Mouse (Mus musculus): ENCODE results near the gene Pdlim3.

GRCm38 (mm10) chr8:45844911-45845481, 40.3 kb upstream of the Pdlim3 start:
- TF ChIP-seq JUND (IDR thresholded peaks at IDR 0.05; ENCODE audit: low read depth, low read length) (no peak), MAFK (IDR thresholded peaks at IDR 0.05; ENCODE audit: borderline replicate concordance, low read depth, low read length) (no peak), GATA1 (IDR thresholded peaks at IDR 0.05; ENCODE audit: low read depth, low read length) (no peak), SIN3A (IDR thresholded peaks at IDR 0.05; ENCODE audit: low read length) (no peak), MAX (IDR thresholded peaks at IDR 0.05; ENCODE audit: low read length) (no peak), CTCF (IDR thresholded peaks at IDR 0.05 in 2 of 3, conservative IDR thresholded peaks at IDR 0.05 in 1 of 3; ENCODE audit: control insufficient read depth in 1 of 3, insufficient read depth in 1 of 3, low read depth in 2 of 3, low read length in 3 of 3, poor library complexity in 1 of 3, severe bottlenecking in 1 of 3) (no peak), POLR2AphosphoS5 (IDR thresholded peaks at IDR 0.05; ENCODE audit: borderline replicate concordance, low read depth, low read length) (no peak), USF2 (IDR thresholded peaks at IDR 0.05; ENCODE audit: borderline replicate concordance in 1 of 2, insufficient read depth in 1 of 2, low read depth in 1 of 2, low read length in 2 of 2) (no peak), SMC3 (IDR thresholded peaks at IDR 0.05; ENCODE audit: low read depth, low read length) (no peak), NELFE (IDR thresholded peaks at IDR 0.05; ENCODE audit: low read depth, low read length) (no peak), POLR2A (IDR thresholded peaks at IDR 0.05; ENCODE audit: control insufficient read depth in 1 of 2, insufficient read depth in 1 of 2, low read depth in 1 of 2, low read length in 2 of 2, poor library complexity in 1 of 2) (no peak), EP300 (IDR thresholded peaks at IDR 0.05; ENCODE audit: low read depth in 1 of 2, low read length in 2 of 2) (no peak), GABPA (IDR thresholded peaks at IDR 0.05; ENCODE audit: low read depth, low read length) (no peak), BHLHE40 (IDR thresholded peaks at IDR 0.05; ENCODE audit: borderline replicate concordance, low read depth, low read length) (no peak)

Measured in MEL (cell line).